Mouse (Mus musculus): Measurements from ENCODE around the gene Cpne7. TPM values are rescaled to one million over a fixed set of nuclear protein-coding genes. Genes with fewer than 3 reads are reported as not detected.

The Cpne7 gene
- polyA plus RNA-seq, 1 experiment from 2014 or later: 1.5 TPM

DNA sequence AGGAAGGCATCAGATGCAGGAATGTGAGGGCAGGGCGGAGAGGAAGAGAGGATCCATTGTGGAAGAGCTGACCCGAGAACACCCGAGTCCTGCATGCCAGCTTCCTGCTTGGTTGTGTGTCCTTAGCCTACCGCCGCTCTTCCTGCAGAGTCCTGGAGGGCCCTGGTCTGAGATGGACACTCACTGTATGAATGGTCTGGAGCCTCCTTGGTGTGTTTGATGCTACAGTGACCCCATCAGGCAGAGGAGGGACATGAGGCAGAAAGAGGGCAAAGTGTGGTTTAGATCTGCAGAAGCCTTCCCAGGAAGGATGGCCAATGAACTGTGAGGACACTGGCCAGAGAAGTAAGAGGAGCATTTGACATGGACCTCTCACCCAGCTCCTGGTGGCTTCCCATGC, 38.0 kb downstream of the Cpne7 start:
- Histone ChIP-seq H3K9me3 (no peaks in the 10 kb centered on the region), H3K4me1 (peaks cover 48% of the 10 kb centered on the region), H3K4me3 (no peak overlapping the region), H3K27me3 (ENCODE audit: insufficient read depth, poor library complexity, severe bottlenecking) (no peaks in the 10 kb centered on the region), H3K27ac (peak overlapping the region; percentile 39; the same call in 1 of the 2 replicates), H3K36me3 (no peaks in the 10 kb centered on the region)
- WGBS: 75% methylated on average over 5 of the region's 5 CpGs
- DNase-seq (ENCODE audit: low spot score): no peak

DNA sequence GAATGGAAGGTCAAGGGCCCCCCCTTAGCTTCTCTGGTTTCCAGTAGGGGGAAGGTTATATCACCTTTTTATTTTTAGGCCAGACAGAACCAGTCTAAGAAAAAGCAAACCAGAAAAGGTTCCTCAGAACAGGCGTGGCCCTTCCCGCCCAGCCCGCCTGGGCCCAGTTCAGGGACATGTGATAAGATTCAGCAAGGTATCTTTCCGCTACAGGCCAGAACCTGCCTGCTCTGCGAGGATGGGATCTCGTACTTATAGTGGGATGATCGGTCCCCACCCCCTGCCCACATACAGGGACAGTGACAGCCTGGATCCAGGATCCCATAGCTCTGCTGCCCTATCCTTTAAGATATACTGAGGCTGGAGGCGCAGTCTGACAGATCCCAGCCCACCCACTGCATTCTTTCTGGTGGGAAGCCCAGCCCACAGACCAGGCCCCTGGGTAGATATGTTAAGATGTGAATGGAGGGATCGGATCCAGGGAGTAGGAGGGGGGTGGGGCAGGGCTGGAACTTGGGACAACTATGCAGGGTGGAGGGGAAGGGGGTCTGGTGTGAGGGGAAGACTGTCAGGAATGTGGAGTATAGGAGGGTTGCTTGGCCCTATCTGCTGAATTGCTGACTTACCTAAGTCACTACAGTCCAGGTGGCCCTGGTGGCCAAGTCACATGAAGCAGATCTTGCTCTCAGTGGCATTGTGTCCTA, 39.0 kb downstream of the Cpne7 start:
- DNase-seq (ENCODE audit: low spot score): no peak
- Histone ChIP-seq H3K36me3 (no peaks in the 10 kb centered on the region), H3K9me3 (no peaks in the 10 kb centered on the region), H3K4me1 (peaks cover 43% of the 10 kb centered on the region), H3K27me3 (ENCODE audit: insufficient read depth, poor library complexity, severe bottlenecking) (no peaks in the 10 kb centered on the region), H3K4me3 (peak overlapping the region; percentile 25), H3K27ac (peak overlapping the region; percentile 74)
- WGBS: 37% methylated on average over 9 of the region's 9 CpGs

DNA sequence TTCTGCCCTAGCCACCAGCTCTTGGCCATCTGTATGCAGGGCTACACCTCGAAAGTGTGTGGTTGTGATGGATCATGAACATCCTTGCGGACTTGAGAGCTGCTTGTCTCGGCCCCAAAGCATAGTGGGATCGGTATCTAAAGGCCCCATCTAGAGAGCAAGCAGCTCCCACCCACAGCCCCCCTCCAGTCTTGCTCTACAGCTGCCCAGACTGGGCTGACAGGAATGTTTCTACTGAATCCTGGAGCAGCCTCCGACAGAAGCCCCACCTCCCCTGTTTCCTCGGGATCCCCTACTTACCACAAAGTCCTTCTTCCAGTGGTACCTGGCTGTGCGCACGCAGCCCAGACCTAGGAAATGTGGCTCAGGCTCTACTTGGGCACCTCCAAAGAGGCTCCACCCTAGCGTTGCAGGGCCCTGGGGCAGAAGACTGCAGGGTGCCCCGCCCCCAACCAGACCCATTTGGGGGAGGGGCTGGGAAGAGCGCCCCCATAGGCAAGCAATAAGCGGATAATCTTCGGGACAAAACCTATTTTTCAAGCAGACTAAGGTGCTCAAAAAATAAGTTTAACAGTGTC, 40.8 kb downstream of the Cpne7 start, which contains the start of gene Sult5a1:
Sult5a1 (minus strand) TSS at position 428 of the 578 bp plus-strand sequence.
- Histone ChIP-seq H3K9me3 (no peaks in the 10 kb centered on the region), H3K27ac (peak within 1 kb of the TSS; percentile 74), H3K27me3 (ENCODE audit: insufficient read depth, poor library complexity, severe bottlenecking) (no peaks in the 10 kb centered on the region), H3K36me3 (no peaks in the 10 kb centered on the region), H3K4me1 (peaks cover 43% of the 10 kb centered on the region), H3K4me3 (peak within 1 kb of the TSS; percentile 44)
- 29% methylated on average over 13 of the region's 13 CpGs for WGBS
- no peak for DNase-seq (ENCODE audit: low spot score)

DNA sequence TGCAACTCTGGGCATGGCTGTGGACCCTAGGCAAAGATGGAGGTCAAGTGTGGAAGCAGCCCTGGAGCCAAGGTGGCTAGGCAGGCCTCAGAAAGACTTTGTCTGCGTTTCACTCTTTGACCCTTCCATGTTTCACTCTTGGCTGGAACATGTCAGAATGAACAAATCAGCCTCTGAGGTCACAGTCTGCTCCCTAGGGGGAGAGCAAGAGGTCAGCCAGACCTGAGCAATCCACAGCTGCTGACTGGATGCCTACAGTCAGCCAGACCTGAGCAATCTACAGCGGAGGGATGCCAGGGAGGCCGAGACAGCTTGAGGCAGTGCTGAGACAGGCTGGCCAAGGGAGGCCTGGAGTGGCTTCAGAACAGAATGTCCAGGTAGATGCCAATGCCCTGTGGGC, 64.2 kb downstream of the Cpne7 start:
- no peak overlapping the region for H3K27ac ChIP-seq
- no peaks in the 10 kb centered on the region for H3K36me3 ChIP-seq
- peak; percentile 73 for DNase-seq (ENCODE audit: low spot score)
- peaks cover 23% of the 10 kb centered on the region for H3K4me1 ChIP-seq
- 66% methylated on average over 3 of the region's 3 CpGs for WGBS
- H3K4me3 ChIP-seq: no peak overlapping the region
- peaks cover 24% of the 10 kb centered on the region for H3K9me3 ChIP-seq
- peaks cover 8% of the 10 kb centered on the region; the same call in 1 of the 2 replicates for H3K27me3 ChIP-seq (ENCODE audit: insufficient read depth, poor library complexity, severe bottlenecking)

Small RNA genes lying within 50 kb of the gene (microRNA-seq; reads per million reads assigned to microRNA genes)
- not detected for gene Mir7079
- not detected for gene Mir7080

Other genes with a start within 250 kb of the Cpne7 start
- gene Ankrd11, start 75.1 kb upstream of the Cpne7 start, polyA plus RNA-seq (2016; fragmentation: Nextera tagmentation; extraction: Ambion mirVana): 32.9 TPM in 2 replicates
- gene Spg7, start 54.4 kb upstream of the Cpne7 start, polyA plus RNA-seq (2016; fragmentation: Nextera tagmentation; extraction: Ambion mirVana): 57.4 and 63.0 TPM in 2 replicates
- gene Rpl13, start 15.0 kb upstream of the Cpne7 start, polyA plus RNA-seq (2016; fragmentation: Nextera tagmentation; extraction: Ambion mirVana): 1,165 and 1,266 TPM in 2 replicates
- 9.3 and 12.3 TPM in 2 replicates for gene Sult5a1, start 40.9 kb downstream of the Cpne7 start, polyA plus RNA-seq (2016; fragmentation: Nextera tagmentation; extraction: Ambion mirVana)
- gene Dpep1, start 68.9 kb downstream of the Cpne7 start, polyA plus RNA-seq (2016; fragmentation: Nextera tagmentation; extraction: Ambion mirVana): 1.9 and 5.2 TPM in 2 replicates
- 120 and 123 TPM in 2 replicates for gene Chmp1a, start 95.4 kb downstream of the Cpne7 start, polyA plus RNA-seq (2016; fragmentation: Nextera tagmentation; extraction: Ambion mirVana)
- gene Spata33, start 95.5 kb downstream of the Cpne7 start, polyA plus RNA-seq (2016; fragmentation: Nextera tagmentation; extraction: Ambion mirVana): 3.5 and 3.6 TPM in 2 replicates
- gene Cdk10, start 107.5 kb downstream of the Cpne7 start, polyA plus RNA-seq (2016; fragmentation: Nextera tagmentation; extraction: Ambion mirVana): 27.0 and 31.2 TPM in 2 replicates
- gene Spata2l, start 118.9 kb downstream of the Cpne7 start, polyA plus RNA-seq (2016; fragmentation: Nextera tagmentation; extraction: Ambion mirVana): 2.2 and 2.6 TPM in 2 replicates
- 17.8 and 21.4 TPM in 2 replicates for gene Zfp276, start 136.8 kb downstream of the Cpne7 start, polyA plus RNA-seq (2016; fragmentation: Nextera tagmentation; extraction: Ambion mirVana)
- 19.7 and 20.6 TPM in 2 replicates for gene Vps9d1, start 137.0 kb downstream of the Cpne7 start, polyA plus RNA-seq (2016; fragmentation: Nextera tagmentation; extraction: Ambion mirVana)
- 28.9 and 31.5 TPM in 2 replicates for gene Fanca, start 201.2 kb downstream of the Cpne7 start, polyA plus RNA-seq (2016; fragmentation: Nextera tagmentation; extraction: Ambion mirVana)
- gene Spire2, start 215.3 kb downstream of the Cpne7 start, polyA plus RNA-seq (2016; fragmentation: Nextera tagmentation; extraction: Ambion mirVana): 4.4 TPM in 2 replicates

Data from heart, embryonic 10.5 days (tissue).